Mouse (Mus musculus) C2C12 (cell line): Measurements from ENCODE around the gene Tuba1b. TPM values are rescaled to one million over a fixed set of nuclear protein-coding genes. Genes with fewer than 3 reads are reported as not detected.
A peak's percentile ranks its signal among the peaks of the same experiment; 100 is the strongest.

Experiments used
- H3K27me3 ChIP-seq: one replicate; pipeline ENCODE4 v1.6.1; 2011; ENCODE audit not compliant: control insufficient read depth, insufficient read depth, insufficient read length
- H3K36me3 ChIP-seq: one replicate; pipeline ENCODE4 v1.6.1; 2011; ENCODE audit not compliant: control insufficient read depth, insufficient read depth
- H3K4me3 ChIP-seq: one replicate; pipeline ENCODE4 v1.5.1; 2011; ENCODE audit warnings: mild to moderate bottlenecking, control low read depth; ENCODE audit not compliant: poor library complexity, insufficient read depth, severe bottlenecking
- H3K79me2 ChIP-seq: one replicate; pipeline ENCODE4 v1.6.1; 2011; ENCODE audit not compliant: control insufficient read depth, insufficient read depth
- H3K79me3 ChIP-seq: one replicate; pipeline ENCODE4 v1.6.1; 2011; ENCODE audit warnings: low read depth, control low read depth
- H3ac ChIP-seq: one replicate; pipeline ENCODE3; 2011; ENCODE audit warnings: low read depth; ENCODE audit not compliant: control insufficient read depth, insufficient read length
- CEBPB ChIP-seq: IDR thresholded peaks from one replicate; pipeline ENCODE4 v1.6.1; 2011; ENCODE audit warnings: low read depth, mild to moderate bottlenecking, control low read depth, moderate library complexity
- CTCF ChIP-seq: IDR thresholded peaks from one replicate; pipeline ENCODE4 v1.5.1; 2011; ENCODE audit not compliant: control insufficient read depth, insufficient read depth, insufficient read length
- FOSL1 ChIP-seq: IDR thresholded peaks from one replicate; pipeline ENCODE4 v1.8.0; 2011; ENCODE audit warnings: mild to moderate bottlenecking, low read length; ENCODE audit not compliant: poor library complexity, insufficient read depth, severe bottlenecking
- MAX ChIP-seq: IDR thresholded peaks from one replicate; pipeline ENCODE4 v1.6.1; 2011; ENCODE audit warnings: mild to moderate bottlenecking, control low read depth
- MYOD1 ChIP-seq: IDR thresholded peaks from one replicate; pipeline ENCODE4 v1.6.1; 2011; ENCODE audit warnings: low read depth; ENCODE audit not compliant: control insufficient read depth, insufficient read length
- MYOG ChIP-seq: IDR thresholded peaks from one replicate; pipeline ENCODE4 v1.6.1; 2011; ENCODE audit not compliant: control insufficient read depth, insufficient read length; ENCODE audit errors: extremely low read depth
- USF1 ChIP-seq: IDR thresholded peaks from one replicate; pipeline ENCODE4 v1.6.1; 2011; ENCODE audit warnings: low read depth, mild to moderate bottlenecking, control low read depth, moderate library complexity
- long read RNA-seq, 2 experiments: library from polyadenylated mRNA; unstranded; transcript quantifications; one replicate each; pipeline ENCODE4 v2.0.0; 2019 to 2020
- polyA plus RNA-seq: library from polyadenylated mRNA; unstranded; fragments of >200 nt; fragmentation: generic; extraction: Trizol; gene quantifications from one replicate; pipeline ENCODE4 v1.2.1, GENCODE M21; 2012; ENCODE audit warnings: missing spikeins

Tuba1b gene
- 3,512 TPM for polyA plus RNA-seq
- long read RNA-seq, experiment 1, transcript Tuba1b-201 (4 exons, 1,743 nt) = major isoform, 2,190 of 2,397 reads
- long read RNA-seq, experiment 1, partial matches to known transcripts = 50 of 2,397 reads
- long read RNA-seq, experiment 1, other reads (novel, unspliced or antisense) = 157 of 2,397 reads
- long read RNA-seq, experiment 2, transcript Tuba1b-201 (4 exons, 1,743 nt) = major isoform, 14,830 of 15,034 reads
- long read RNA-seq, experiment 2, partial matches to known transcripts = 165 of 15,034 reads
- long read RNA-seq, experiment 2, other reads (novel, unspliced or antisense) = 37 of 15,034 reads

DNA sequence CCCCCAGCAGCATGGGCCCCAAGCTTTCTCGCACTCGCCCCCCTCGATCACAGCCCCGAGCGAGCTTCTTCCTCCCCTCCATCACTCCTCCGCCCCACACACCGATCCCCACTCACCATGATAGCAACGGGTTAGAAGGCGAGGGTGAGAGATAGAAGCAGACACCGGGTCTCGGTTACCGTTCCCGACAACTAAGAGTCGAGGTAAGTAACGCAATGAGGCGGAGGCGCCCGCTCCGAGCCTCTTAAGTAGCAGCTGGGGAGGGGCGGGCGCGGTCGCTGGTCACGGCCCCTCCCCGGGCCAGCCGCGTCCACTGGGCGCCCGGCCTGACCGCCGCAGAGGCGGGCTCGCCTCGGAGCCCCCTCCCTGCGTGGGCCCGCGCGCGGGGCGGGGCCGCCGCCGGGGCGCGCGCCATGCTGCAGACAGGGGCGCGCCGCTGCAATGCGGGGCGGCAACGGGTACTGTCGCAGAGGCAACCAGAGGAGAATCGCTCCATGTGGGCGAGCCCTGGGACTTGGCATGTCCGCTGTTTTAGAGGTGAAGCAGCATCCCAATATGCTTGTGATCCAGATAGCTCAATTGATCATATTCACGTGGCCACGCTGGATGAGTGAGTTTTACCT, at the start of gene Tuba1b:
Tuba1b (minus strand) TSS at position 349 of the 623 bp plus-strand sequence.
- TF ChIP-seq FOSL1 = no peak
- TF ChIP-seq MAX = peak; percentile 90
- peak within 1 kb of the TSS; percentile 92 for H3K4me3 ChIP-seq
- H3K36me3 ChIP-seq = peaks cover 19% of the 10 kb centered on the region
- peaks cover 46% of the 10 kb centered on the region for H3K79me2 ChIP-seq
- no peaks in the 10 kb centered on the region for H3K27me3 ChIP-seq
- H3ac ChIP-seq = peak within 1 kb of the TSS; percentile 95
- peaks cover 24% of the 10 kb centered on the region for H3K79me3 ChIP-seq

DNA sequence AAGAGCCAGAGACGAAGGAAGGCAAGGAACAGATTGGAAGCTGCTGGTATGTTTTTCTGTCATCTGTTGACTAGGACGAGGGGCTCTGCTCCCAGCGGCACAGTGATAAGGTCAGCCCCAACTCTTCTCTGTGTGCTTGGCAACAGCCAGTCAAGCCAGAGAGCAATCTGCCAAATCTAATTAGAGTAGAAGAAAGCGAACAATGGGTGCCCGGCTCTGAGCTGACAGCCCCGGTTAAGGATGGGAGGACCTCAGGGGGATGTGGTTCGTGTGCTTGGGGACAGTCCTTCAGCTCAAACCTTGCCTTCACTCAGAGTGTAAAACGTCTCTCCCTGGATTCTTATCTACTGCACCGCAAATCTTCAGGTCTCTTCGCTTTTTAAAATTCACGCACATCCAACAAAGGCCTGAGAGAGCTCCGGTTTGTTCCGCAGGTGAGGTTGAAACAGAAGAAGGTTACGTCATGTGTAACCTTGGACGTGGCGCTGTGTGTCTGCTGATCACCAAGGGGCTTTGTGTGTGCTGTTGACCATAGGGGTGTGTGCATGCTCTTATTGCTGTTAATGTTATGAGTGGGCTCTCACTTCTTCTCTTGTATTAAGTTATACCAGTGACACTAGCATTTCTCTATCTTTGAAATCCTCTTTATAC, 49.2 kb upstream of the Tuba1b start:
- no peak overlapping the region for H3ac ChIP-seq
- H3K4me3 ChIP-seq = no peak overlapping the region
- H3K27me3 ChIP-seq = no peaks in the 10 kb centered on the region
- H3K36me3 ChIP-seq = no peaks in the 10 kb centered on the region
- peaks cover 4% of the 10 kb centered on the region for H3K79me2 ChIP-seq
- no peaks in the 10 kb centered on the region for H3K79me3 ChIP-seq
- no peak for TF ChIP-seq MYOG

DNA sequence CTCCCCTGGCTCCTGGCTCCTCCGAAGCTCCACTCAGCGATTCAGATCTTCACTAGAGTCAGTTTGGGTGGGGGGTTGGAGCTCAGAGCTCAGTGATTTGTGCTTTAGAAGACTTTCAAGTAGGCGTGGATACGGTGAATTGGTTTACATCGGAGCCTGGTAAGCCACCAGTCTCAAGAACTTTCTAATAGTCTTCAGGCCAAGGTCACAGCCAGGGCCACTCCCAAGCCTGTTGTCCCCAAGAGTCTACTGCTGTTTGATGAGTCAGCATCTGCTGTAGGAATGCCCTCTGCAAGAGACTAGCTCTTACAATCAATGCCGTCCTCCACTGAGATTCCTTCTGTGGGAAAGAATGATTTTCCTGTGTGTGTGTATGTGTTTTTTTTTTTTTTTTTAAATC, 47.7 kb upstream of the Tuba1b start:
- Histone ChIP-seq H3K27me3 (no peaks in the 10 kb centered on the region), H3K79me3 (no peaks in the 10 kb centered on the region), H3K4me3 (no peak overlapping the region), H3ac (no peak overlapping the region), H3K36me3 (no peaks in the 10 kb centered on the region), H3K79me2 (peaks cover 4% of the 10 kb centered on the region)
- no peak for TF ChIP-seq MYOG
- no peak for TF ChIP-seq CEBPB
- TF ChIP-seq USF1 = no peak
- no peak for TF ChIP-seq MAX
- TF ChIP-seq MYOD1 = no peak
- TF ChIP-seq CTCF = no peak
- no peak for TF ChIP-seq FOSL1

DNA sequence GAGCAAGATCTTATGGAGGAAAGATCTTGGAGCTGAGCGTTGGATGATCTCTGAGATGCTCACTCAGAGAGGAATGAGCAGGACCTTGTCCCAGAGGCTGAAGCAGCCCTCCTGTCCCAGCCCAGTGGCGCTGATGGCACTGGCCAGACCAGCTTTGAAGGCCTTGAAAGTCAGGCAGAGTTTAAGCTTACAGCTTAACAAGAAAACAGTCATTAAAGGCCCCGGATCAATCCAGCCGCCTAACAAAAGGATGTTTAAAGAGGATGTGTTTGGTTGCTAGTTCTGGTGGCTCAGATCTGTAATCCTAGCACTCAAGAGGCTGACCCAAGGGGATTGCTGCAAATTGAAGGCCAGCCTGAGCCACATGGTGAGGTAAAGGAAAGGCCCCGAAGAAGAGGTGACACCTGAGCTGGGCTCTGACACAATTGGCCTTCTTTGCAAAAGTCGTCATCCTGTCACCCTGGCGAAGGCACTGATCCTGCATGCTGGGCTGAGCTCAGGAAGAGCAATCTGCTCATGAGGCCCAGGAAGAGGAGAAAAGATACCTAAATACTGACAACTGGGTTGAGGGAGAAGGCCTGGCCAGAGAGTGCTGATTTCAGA, 45.7 kb upstream of the Tuba1b start:
- TF ChIP-seq FOSL1 = no peak
- TF ChIP-seq MAX = no peak
- no peak for TF ChIP-seq CTCF
- no peak for TF ChIP-seq MYOG
- TF ChIP-seq USF1 = no peak
- no peak for TF ChIP-seq MYOD1
- TF ChIP-seq CEBPB = no peak
- Histone ChIP-seq H3K4me3 (no peak overlapping the region), H3K27me3 (no peaks in the 10 kb centered on the region), H3K79me3 (no peaks in the 10 kb centered on the region), H3ac (no peak overlapping the region), H3K36me3 (no peaks in the 10 kb centered on the region), H3K79me2 (peaks cover 4% of the 10 kb centered on the region)

DNA sequence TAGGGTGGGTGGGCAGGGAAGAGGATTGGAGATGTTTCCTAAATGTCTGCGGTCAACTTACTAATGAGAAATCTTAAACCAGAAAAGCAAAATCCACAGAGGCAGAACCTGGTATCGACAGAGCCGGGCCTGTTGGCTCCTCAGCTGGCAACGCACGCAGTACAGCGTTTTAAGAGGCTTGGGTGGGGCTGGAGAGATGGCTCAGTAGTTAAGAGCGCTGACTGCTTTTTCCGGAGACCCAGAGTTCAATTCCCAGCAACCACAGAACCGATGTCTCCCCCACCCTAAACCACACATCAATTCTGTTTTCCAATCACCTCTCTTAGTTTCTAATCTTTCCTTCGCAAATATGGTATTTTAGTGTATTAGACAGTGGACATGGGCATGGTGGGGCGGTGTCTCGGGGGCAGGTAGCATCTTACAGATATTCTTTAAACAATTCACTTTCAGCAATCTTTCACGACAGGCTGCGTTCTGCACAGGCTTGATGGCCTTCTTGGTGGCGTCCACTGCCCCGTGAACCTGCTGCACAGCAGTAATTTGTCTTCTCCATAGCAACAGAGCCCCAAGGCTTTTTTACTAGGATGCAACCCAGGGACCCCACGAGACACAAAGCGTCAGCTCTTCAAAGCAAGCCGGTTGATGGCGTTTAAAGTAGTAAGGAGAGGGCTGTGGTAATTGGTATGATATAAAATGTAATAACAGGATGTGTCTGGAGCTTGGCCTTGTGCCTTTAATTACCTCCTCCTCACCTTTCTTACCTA, 44.2 kb upstream of the Tuba1b start:
- TF ChIP-seq MYOD1 = no peak
- TF ChIP-seq MAX = no peak
- no peak for TF ChIP-seq CEBPB
- TF ChIP-seq USF1 = no peak
- no peak for TF ChIP-seq FOSL1
- TF ChIP-seq CTCF = no peak
- TF ChIP-seq MYOG = no peak
- no peaks in the 10 kb centered on the region for H3K27me3 ChIP-seq
- H3K36me3 ChIP-seq = no peaks in the 10 kb centered on the region
- H3K79me3 ChIP-seq = no peaks in the 10 kb centered on the region
- H3ac ChIP-seq = no peak overlapping the region
- no peak overlapping the region for H3K4me3 ChIP-seq
- no peaks in the 10 kb centered on the region for H3K79me2 ChIP-seq
